Mouse (Mus musculus) kidney, adult 10 weeks (tissue): ENCODE data around the gene Tctn1. TPM values are rescaled to one million over a fixed set of nuclear protein-coding genes. Genes with fewer than 3 reads are reported as not detected.

ENCODE experiments used
- polyA plus RNA-seq: library from polyadenylated mRNA; stranded (reverse); fragments of 350-450 nt; fragmentation: Illumina TruSeq; extraction: RNeasy Lipid Tissue Mini Kit (QIAGEN cat#74804); gene quantifications from one replicate; pipeline ENCODE4 v1.2.3, GENCODE M21; 2014; ENCODE audit warnings: low read depth, low replicate concordance

Tctn1 gene
- 1.4 TPM for polyA plus RNA-seq

DNA sequence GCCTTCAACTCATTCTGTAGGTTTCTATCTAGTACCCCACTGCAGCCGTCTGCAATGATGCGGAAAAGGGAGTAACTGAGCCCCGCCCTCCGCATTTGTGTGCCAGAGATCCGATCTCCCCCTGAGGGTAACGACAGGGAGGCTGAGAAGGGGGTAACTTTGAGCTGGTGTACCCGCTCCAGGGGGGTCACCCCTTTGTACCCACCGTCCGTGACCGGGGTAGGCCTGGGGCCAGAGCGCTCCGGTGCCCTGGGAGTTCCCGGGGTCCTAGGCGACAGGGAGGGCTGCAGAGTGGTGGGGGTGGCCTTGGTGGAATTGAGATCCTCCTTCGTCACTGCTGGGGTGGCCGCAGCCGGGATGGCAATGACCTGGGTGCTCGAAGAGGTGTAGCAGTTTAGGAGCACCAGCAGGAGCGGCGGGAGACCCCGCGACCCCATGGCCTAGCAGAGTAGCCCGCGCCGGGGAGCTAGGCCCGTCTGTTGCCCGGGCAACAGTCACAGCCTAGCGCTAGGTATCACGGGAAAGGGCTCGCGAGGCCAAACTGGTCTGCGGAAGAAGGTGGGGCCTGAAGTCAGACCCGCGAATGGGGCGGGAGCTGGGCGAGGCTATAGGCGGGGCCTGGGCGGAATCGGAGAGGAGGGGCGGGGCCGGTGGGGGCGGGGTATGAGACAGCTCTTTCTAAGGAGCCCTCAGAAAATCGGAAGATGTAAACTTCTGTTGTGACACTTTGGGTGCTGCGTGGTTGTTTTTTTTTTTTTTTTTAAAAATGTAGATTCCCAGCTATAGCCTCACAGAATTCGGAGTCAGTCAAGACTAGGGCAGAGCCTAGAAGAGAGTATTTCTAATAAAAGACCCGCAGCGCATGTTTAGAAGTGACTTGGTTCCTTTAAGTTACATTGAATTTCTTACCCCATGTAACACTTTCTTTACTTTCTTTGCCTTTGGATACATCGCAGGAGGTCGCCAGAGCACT lies at the start of gene Tctn1:
TSS of gene Tctn1 (minus strand) at position 528 of the 973 bp plus-strand sequence.

DNA sequence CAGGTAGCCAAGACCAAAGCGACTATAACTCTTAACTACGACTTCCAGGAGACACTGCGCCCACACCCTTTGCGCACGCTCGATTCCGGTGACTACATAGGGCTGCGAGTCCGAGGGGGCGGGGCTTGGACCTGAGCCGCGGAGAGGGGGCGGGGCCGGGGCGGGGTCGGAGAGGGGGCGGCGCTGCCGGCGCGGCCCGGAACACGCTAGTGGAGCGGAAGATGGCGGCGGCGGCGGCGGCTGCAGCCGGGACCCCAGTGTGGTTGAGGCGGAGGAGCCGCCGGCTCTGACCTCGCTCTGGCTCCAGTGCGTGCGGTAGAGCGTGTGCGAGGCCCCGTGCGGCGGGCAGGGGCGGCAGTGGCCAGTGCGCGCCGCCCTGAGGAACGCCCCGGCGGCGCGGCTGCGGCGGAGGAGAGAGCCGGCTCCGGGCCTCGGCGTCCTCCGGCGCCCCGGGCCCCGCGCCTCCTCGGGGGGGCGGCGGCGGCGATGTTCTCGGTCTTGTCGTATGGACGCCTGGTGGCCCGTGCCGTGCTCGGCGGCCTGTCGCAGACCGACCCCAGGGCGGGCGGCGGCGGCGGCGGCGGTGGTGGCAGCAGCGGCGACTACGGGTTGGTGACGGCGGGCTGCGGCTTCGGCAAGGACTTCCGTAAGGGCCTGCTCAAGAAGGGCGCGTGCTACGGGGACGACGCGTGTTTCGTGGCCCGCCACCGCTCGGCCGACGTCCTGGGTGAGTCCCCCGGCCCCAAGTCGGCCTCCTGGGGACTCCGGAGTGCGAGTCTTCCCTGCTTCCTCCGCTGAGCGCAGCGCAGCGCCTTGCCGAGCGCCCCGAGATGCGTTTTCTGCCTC lies 20.1 kb upstream of the Tctn1 start, which contains the start of gene Pptc7:
TSS of gene Pptc7 (plus strand) at position 183 of the 846 bp plus-strand sequence.

DNA sequence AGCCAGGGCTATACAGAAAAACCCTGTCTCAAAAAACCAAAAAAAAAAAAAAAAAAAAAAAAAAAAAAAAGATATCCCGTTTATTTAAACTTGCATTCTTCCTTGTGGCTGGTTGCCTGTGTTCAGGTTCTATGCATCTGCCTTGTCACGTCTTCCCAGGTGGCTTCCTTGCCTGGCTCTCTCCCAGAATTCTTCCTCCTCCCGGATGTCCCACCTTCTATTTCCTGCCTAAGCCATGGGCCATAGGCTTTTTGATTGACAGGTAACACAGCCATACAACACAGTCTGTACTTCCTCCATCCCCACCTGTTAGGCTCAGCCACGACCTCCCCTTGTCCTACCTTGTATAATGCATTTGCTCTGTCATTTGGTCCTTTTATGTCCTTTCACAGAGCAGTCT lies 57.8 kb downstream of the Tctn1 start, which contains the start of gene Hvcn1:
TSS of gene Hvcn1 (plus strand) at position 330 of the 400 bp plus-strand sequence.

Other genes with a start within 250 kb of the Tctn1 start
- gene Cux2, start 214.4 kb downstream of the Tctn1 start, polyA plus RNA-seq = not detected
- gene Myl2, start 163.5 kb downstream of the Tctn1 start, polyA plus RNA-seq = not detected
- gene Ccdc63, start 123.6 kb downstream of the Tctn1 start, polyA plus RNA-seq = not detected
- 331 TPM for gene Ppp1cc, start 106.2 kb downstream of the Tctn1 start, polyA plus RNA-seq
- 0.20 TPM for gene Hvcn1, start 57.7 kb downstream of the Tctn1 start, polyA plus RNA-seq
- 37.2 TPM for gene Pptc7, start 19.9 kb upstream of the Tctn1 start, polyA plus RNA-seq
- 6.1 TPM for gene Rad9b, start 89.8 kb upstream of the Tctn1 start, polyA plus RNA-seq
- 277 TPM for gene Vps29, start 89.9 kb upstream of the Tctn1 start, polyA plus RNA-seq
- 21.1 TPM for gene Gpn3, start 107.4 kb upstream of the Tctn1 start, polyA plus RNA-seq
- 10.6 TPM for gene Fam216a, start 107.9 kb upstream of the Tctn1 start, polyA plus RNA-seq
- 125 TPM for gene Arpc3, start 127.4 kb upstream of the Tctn1 start, polyA plus RNA-seq
- 7.4 TPM for gene Anapc7, start 157.2 kb upstream of the Tctn1 start, polyA plus RNA-seq
- gene Atp2a2, start 237.8 kb upstream of the Tctn1 start, polyA plus RNA-seq = 386 TPM